Mouse (Mus musculus) gastrocnemius, adult 8-10 months (tissue): ENCODE results near the gene Gng2. TPM values are rescaled to one million over a fixed set of nuclear protein-coding genes. Genes with fewer than 3 reads are reported as not detected.
A peak's percentile ranks its signal among the peaks of the same experiment; 100 is the strongest.

Source experiments
- DNase-seq, 2 experiments: peaks; one replicate each; pipeline ENCODE4 v3.0.0; 2022; ENCODE audit warnings: low spot score in 2 of 2
- total RNA-seq, 4 experiments: library from RNA; stranded (reverse); gene quantifications; 2 replicates each; pipeline ENCODE4 v1.2.4; 2022

The Gng2 gene
- 1 to 10 TPM in 3 of 4 experiments, under 1 TPM in 1; 0.68 to 6.9 (median 2.6) TPM for total RNA-seq

- no peak for DNase-seq
Observed at GRCm38 (mm10) chr14:19977271-19978024, at the start of gene Gng2. Gene Gng2, minus strand, starts transcription at chr14:19977627.

DNA sequence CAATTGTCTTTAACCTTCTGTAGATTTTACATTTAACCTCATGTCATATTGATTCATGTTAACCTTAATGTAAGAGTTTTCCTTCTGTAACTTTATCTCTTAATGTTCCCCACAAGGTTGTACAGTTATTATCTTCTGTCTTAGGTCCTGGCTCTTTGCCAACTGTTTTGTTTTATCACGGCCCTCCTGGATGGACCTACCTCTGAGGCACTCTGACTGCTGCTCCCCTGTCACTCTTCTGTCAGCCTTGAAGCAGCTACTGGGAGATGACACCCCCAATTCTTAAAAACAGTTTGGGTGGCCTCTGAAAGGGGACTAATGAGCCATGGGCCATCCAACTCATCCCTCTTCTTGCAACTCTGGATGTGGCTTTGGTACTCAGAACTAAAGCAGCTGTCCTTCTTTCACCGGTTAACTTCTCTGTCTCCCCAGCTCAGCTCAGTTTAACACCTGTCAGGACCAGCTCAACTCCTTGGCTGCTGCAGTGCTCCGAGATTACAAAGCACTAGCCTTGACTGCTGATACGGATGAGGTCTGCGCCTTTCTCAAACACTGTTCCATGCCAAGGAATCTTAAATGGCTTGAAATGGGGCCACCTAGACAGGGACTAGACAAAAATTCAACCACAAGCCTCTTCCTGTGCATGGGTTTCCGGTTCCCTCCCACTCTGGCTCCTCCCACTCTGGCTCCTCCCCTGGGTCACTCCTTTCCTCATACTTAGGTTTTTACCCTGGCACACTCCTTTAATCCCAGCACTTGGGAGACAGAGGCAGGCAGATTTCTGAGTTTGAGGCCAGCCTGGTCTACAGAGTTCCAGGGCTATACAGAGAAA is 47.7 kb upstream of the Gng2 start:
- DNase-seq = no peak

- no peak for DNase-seq
Observed at GRCm38 (mm10) chr14:20023939-20024338, 46.5 kb upstream of the Gng2 start.

DNA sequence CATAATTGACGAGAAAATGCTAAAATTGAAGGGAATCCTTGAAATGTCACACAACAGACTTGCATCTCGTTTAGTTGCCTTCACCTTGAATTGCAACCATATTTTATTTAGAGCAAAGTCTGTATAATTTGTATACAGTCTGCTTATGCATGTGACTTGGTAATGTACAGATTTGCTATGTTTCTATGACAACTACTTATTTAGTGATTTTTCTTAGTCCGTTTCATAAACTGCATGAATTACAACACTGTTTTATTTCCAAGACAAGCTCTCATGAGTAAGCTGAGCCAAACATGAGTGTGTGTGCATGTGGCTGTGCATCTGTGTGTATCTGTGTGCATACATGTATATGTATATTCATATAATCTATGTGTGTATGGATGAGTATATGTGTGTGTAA is 42.1 kb upstream of the Gng2 start:
- DNase-seq = no peak

DNA sequence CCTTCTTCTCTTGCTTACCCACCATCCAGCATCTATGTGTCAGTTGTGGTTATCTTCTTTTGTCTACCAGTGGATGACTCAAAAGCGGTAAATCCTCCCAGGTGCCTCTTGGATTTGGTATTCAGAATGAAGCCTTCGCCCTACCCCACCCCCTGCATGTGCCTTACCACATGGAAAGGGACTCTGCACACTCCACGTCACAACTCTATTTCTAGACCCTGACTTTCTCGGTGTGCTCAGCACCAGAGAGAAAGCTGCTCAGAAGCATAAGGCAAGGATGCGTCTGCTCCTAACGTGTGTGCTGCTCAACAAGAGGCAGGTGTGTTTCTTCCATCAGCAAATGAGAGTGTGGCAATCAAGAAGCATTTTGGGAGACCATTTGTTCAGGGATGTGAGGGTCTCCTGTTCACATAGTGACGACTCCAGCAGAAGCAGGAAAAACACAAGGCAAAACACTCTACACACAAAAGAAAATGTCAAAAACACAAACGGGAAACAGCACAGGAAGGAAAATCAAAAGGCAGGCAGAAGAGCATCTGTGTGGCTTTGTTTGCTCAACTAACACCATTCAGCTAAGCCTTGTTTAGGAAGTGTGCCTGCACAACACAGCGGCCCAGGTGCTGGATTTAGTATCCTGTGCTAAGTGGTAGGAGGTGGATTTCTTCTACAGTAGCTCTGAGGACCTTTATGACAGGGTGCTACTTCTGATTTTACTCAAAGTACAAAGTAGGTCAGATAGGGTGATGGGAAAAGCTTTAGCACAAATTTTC is 35.3 kb upstream of the Gng2 start:
- DNase-seq = no peak

- no peak for DNase-seq
Observed at GRCm38 (mm10) chr14:20007446-20007845, 30.0 kb upstream of the Gng2 start.

GRCm38 (mm10) chr14:20004777-20005289 is 27.4 kb upstream of the Gng2 start:
- no peak for DNase-seq

DNA sequence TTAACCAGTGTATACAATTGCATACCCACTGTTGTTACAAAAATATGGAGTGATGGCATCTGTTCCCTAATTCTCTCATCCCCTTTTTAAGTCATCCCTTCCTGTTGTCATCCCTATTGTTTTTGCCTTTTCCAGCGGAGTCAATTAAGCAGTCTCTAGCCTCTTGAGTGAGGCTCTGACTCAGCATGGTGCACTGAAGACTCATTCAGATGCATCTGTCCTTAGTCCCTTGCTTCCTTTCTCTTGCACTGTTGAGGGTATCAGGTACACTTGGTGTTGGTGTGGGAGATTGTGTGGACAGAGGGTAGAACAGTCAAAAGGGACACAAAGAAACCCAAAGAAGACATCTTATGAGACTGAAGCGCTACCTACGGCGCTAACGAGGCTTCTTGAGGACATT is 19.4 kb upstream of the Gng2 start:
- no peak for DNase-seq

- DNase-seq = no peak
Observed at GRCm38 (mm10) chr14:19995943-19996342, 18.5 kb upstream of the Gng2 start.

DNA sequence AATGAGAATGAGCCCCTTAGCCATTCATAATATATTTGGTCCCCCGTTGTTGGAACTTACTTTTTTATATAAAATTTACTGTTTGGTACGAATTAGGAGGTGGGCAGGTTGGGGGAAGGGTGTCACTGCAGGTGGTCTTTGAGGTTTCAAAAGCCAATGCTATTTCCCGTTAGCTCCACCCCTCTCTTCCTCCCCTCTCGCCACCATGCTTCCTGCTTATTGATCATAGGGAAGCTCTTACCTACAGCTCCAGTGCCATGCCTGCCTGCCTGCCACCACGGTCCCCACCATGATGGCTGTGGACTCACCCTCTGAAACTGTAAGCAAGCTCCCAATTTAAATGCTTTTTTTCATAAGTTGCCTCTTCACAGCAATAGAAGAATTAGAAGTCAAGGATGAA is 16.6 kb upstream of the Gng2 start:
- no peak for DNase-seq

DNA sequence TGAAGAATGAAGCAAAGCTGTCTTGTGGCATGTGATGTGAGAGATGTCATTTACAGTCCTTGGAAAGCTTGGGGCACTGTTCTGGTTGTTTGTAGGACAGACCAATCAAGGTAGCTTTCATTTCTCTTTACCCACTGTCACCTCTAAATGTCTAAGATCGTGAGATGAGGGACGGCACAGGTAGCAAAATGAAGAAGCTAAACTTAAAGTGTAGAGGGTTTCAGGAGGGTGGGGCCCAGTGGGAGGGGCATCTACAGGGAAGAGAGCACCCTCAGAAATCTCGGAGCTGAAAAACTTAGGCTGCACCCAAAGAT is 16.1 kb upstream of the Gng2 start:
- DNase-seq = no peak

DNA sequence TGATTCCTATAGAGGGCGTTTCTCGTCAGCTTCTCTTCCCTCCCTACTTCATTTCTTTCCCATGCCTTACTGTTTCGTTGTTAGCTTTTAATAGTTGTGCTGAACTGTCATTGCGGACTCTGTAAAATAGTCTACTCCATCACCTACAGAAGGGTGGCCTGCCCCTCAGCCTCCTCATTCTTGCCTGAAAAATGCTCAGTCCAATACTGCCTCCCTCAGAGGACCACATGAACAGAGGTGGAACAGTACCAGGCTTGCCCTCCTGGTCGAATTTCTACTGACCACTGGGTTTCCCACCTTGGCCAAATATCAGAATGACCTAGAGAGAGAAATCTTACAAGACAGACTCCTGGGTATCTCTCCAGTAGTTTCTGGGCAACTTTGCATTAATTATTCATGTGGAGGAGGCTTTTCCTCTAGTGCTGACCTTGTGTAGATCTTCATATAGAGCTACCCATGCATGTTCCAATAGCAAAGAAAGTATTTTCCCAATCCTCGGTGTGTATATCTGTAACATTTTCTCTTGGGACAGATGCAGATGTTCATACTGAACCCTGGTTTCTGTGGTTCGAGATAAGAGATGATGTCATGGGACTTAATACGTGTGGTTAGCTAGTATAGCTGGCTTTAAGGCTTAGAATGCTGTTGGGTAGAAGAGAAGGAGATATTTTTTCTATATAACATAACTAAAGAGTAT is 15.6 kb upstream of the Gng2 start:
- no peak for DNase-seq

GRCm38 (mm10) chr14:19991861-19992260 is 14.4 kb upstream of the Gng2 start:
- no peak for DNase-seq

- no peak for DNase-seq
Observed at GRCm38 (mm10) chr14:19990436-19990993, 13.1 kb upstream of the Gng2 start.

- DNase-seq = no peak
Observed at GRCm38 (mm10) chr14:19988410-19988809, 11.0 kb upstream of the Gng2 start.

DNA sequence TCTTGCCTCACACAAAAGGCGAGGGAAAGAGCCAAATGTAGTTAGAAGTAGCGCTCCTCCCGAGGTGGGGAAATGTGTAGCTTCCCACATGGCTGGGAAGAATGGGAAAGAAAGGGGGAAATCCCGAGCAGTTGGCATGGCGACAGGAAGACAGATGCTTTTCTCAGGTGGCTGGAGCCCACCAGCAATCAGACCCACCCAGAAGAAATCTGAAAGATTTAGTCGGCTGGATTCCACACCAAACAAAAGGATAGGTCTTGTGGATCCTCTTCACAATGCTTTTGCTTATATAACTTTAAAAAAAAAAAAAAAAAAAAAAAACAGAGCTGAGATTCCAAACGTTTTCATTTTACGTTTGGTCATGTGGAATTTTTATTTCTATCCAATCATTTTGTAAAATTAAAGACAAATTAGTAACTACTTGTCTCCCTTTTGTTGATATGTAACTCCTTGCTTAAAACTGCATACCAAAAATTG is 10.0 kb upstream of the Gng2 start:
- no peak for DNase-seq

DNA sequence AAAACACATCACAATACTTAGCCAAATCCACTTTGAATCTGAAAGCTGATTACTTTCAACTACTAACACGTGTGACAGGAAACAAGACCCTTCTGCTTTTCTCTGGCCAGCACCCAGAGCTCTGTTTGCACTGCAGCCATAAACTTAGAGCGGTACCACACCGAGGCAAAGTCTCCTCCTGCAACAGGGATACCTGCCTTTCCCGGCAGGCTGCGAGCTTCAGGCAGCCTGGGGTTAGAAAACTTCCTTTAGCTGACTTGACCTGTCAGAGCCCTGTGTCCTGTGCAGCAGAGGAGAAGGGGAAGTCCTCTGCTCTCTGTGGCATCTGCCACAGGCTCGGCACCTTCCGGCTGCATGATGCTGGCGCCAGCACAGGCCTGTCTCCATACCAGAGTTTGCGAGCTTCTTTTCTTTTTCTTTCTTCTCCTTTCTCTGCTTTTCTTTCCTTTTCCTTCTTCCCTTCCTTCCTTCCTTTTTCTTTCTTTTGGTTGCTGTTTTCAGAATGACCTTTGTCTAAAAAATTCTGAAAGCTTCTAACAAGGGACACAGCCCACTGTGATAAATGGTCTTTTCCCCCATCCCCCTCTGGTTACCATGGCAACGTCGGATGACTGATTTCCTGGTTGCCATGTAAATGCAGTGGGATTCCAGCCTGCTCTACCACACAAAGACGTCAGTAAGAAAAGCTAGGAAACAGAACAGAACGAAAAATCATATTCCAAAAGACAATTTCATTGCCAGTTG is 9.4 kb upstream of the Gng2 start:
- peak in 1 of 2 experiments; percentile 5 for DNase-seq

DNA sequence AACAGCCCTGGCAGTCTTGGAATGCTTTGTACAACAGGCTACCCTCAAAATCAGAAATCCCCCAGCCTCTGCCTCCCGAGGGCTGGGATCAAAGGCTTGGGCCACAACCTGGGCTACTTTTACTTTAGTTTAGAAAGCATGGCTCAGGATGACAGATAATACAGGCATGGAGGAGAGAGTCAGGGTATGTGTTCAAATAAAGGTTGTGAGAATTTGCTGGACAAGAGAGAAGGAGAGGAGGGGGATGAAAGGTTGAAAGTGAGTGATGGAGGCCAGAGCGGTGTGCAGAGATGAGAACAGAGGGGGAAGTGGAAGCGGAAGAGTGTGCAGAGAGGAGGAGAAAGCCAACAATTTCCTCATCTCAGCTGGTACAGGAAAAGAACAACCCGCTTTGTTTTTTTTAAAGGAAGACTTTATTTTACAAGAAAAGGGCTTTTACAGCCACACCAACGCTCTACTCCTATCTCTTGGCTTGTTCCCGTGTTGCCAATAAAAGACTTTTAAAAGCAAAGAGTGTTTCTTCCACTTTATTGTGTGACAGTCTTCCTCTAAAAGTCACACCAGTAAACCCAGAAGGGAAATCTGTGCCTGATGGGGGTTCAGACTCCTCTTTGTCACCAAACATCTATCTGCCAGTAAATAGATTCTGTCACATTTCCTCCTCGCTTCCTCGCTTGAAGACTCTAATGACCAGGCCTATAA is 8.6 kb upstream of the Gng2 start:
- DNase-seq = no peak

GRCm38 (mm10) chr14:19985107-19985911 is 7.9 kb upstream of the Gng2 start:
- DNase-seq = no peak
